Mouse (Mus musculus) layer of hippocampus, adult 11-12 months (tissue): ENCODE data around the gene Rbm39.
"Not testable (repeated sequence)": the region's sequence is repeated elsewhere in the genome, so short reads cannot be mapped to it uniquely, and the experiment has no call there.

Experiments
- DNase-seq: peaks from one replicate; pipeline ENCODE4 v3.0.0; 2022; ENCODE audit warnings: low spot score

The Rbm39 gene

DNA sequence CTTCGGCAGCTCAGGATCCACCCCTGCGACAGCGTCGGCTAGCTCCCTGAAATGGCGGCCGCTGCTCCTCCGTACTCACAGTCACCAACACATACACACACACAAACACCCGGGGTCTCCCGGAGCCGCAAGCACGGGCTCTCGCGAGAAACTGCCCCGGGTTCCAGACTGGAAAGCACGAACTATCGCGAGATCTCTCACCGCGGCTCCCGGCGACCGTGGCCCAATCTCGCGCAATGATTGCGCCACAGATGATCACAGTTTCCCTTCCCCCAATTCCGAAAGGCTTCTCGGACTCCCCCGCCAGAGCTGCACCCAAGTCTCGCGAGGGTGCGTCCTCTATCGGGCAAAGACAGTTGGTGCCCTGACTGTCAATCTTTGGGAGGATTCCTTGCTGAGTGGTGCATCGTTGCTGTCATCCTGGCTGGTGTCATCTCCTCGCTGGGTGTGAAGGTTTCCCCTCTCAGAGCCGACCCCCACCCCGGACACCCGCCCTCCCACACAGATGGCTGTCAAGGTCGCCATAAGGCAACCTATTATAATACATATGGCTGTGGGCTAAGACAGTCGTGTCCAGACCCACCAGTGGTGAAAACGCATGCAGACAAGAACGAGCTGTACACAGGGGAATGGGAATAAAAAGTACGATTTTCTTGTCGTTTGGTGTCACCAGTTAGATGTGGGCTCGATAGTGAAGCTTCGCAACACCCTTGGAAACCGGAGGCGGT, at the start of gene Rbm39:
Gene Rbm39 (minus strand): TSS at position 145 of the 728 bp plus-strand sequence.
- DNase-seq: peak; percentile 100

GRCm38 (mm10) chr2:156229171-156229570, 49.1 kb upstream of the Rbm39 start:
- DNase-seq: no peak

- no peak for DNase-seq
Measured at GRCm38 (mm10) chr2:156227689-156228088, 47.7 kb upstream of the Rbm39 start.

DNA sequence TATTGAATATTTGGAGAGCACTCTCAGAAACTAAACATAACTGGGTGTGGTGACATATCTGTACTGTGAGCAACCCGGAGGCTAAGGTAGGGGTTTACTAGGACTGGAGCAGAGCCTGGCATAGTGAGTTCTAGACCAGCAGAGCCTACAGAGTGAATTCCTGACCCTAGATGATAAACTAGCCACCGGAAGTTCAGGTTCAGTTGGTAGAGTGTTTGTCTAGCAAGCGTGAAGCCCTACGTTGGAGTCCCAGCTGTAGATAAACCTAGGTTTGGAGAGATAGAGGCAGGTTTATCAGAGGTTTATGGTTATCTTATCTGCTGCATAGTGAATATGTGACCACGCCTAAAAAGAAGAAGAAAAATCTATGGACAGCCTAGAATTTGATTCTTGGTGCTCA, 44.0 kb upstream of the Rbm39 start:
- DNase-seq: no peak

- no peak for DNase-seq
Measured at GRCm38 (mm10) chr2:156222100-156222499, 42.1 kb upstream of the Rbm39 start.

GRCm38 (mm10) chr2:156217786-156218185, 37.7 kb upstream of the Rbm39 start:
- DNase-seq: no peak

DNA sequence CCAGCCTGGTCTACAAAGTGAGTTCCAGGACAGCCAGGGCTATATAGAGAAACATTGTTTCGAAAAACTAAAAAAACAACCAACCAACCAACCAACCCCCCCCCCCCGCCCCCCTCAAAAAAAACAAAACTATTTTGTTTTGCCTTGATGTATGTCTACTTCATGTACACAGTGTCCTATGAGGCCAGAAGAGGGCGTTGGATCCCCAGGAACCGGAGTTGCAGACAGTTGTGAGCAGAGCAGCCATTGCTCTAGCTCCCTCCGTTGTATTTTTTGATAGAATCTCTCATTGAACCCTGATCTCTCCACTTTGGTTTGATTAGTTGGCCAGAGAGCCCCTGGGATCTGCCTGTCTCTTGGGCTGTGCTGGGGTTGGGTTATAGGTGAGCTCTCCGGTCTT, 23.9 kb upstream of the Rbm39 start:
- DNase-seq: no peak

DNA sequence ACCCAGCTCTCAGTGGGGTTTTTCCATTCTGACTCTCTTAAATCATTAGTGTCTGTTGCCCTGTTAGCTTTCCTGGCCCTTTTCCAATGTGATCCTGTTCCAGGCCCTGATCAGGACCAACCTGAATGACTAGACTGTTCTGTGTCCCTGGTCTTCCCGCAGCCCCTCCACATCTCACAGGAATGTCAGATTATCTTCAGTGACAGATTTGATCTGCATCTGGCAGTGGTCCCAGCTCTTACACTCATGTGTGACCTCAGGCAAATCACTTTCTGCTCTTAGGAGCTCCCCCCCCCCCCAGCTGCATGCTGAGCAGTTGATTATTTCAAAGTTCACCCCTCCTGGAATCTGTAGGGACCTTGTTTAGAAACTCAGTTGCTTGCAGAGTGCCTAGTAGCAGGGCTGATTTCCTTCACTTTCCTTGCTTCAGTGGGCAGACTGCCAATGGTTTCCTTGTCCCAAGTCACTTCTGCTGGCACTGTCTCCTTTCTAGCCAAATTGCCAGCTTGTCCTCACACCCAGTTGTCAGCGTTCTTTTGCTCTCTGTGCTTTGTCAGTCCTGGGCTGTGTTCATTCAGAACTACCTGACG, 22.9 kb upstream of the Rbm39 start:
- peak; percentile 56 for DNase-seq

GRCm38 (mm10) chr2:156201486-156201885, 21.4 kb upstream of the Rbm39 start:
- no peak for DNase-seq

- no peak for DNase-seq
Measured at GRCm38 (mm10) chr2:156199944-156200343, 19.9 kb upstream of the Rbm39 start.

DNA sequence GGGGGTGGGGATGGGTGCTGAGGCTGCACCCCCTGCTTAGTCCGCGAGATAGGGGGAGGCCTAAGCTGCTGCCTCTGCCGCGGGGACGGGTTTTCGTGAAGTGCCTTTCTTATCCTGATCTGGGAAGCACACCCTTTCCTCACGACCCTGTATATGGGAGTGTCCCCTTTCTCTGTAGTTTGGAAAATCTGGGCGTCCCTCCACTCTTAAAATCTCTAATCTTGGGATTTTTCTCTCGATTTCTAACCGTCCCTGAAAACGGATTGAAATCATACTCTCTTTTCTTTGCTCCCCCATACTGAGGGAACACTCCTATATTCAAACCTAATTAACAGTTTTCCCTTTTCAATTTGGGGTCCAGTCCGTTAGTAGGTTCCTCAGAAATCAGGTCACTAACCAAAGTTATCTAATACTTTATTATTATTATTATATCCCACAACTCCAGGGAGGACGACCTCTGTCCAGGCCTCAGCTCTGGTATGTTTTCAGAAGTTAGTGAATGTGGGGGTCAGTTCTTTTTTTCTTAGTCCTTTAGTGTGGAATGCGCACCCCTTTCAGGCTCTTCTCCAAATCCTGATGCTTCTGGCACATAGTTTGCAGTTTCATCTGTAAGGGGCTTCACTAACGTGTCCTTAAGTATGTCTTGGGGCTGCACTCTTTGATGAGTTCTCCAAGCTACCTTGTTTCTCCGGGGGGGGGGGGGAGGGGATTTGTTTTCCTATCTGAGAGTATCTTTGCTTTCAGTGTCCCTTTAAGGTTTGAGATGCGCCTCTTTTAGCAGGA, 17.3 kb upstream of the Rbm39 start:
- DNase-seq: no peak

GRCm38 (mm10) chr2:156196302-156197128, 16.5 kb upstream of the Rbm39 start, which contains the start of gene Phf20:
Gene Phf20 (plus strand): TSS chr2:156196466.
- peak; percentile 96 for DNase-seq

GRCm38 (mm10) chr2:156194571-156194970, 14.5 kb upstream of the Rbm39 start:
- DNase-seq: no peak

DNA sequence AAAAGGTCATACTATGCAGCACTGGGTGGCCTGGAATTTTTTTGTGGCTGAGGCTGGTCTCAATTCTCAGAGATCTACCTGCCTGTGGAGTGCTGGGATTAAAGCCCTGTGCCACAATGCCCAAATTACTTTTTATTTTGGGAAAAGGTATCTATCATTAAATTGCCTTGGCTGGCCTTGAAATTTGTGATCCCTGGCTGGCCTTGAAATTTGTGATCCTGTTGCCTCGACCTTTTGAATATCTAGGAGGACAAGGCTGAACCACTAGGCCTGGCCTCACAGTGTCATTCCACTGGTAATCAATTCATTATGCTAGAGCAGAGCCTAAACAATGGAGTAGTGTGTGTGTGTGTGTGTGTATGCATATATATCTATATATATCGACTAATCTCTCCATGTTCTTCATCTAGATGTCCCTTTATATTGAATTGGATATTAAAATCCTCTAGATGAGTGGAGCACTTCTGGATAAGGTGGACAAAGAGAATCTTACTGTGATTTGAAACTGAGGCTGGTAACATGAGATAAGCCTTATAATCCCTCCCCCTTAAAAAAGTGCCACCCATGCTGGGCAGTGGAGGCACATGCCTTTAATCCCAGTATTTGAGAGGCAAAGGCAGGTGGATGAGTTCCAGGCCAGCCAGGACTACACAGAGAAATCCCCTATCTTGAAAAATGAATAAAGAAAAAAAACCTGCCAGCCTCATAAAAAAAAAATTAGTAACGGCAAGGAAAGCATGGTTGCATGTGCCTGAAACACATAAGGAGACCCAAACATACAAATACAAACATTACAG, 13.2 kb upstream of the Rbm39 start:
- no peak for DNase-seq

GRCm38 (mm10) chr2:156192068-156192467, 12.0 kb upstream of the Rbm39 start:
- no peak for DNase-seq

- no peak for DNase-seq
Measured at GRCm38 (mm10) chr2:156191540-156191939, 11.5 kb upstream of the Rbm39 start.

DNA sequence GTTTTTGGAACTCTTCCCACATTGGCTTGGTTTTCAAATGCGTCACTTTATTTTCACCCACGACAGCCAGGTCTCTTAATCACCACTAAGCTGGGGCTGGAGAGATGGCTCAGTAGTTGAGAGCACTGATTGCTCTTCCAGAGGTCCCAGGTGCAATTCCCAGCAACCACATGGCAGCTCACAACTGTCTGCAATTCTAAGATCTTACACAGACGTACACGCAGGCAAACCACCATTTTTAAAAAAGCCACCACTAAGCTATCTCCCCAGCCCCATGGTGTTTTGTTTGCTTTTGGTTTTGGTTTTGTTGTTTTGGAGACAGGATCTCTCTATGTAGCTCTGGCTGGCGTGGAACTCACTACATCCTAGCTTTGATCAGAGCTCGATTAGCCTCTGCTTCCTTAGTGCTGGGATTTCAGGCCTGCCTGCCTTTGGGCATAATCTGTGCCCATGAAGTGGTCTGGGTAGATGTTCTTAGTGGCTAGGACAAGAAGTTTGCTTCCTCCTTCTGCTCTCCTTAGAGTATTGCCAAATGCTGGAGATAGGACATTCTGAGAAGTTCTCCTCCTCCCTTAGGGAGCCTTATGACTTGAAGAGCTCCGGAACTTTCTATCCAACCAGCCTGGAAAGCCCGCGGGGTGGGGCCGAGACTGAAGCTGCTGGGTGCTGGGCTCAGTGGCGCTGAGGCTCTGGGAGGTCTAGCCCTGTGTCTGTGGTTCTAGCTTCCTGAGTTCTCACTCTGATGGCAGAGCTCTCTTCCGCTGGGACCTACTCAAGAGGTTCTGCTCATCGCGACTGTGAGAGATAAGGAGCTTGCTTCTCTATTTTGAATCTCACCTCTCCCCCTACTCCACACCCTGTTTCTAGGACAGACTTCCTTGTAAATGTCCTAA, 10.2 kb upstream of the Rbm39 start:
- no peak for DNase-seq

- not testable (repeated sequence) for DNase-seq
Measured at GRCm38 (mm10) chr2:156189241-156189640, 9.2 kb upstream of the Rbm39 start.

GRCm38 (mm10) chr2:156181592-156181991, 1.6 kb upstream of the Rbm39 start:
- DNase-seq: no peak
